Mouse (Mus musculus): ENCODE measurements around the gene Jchain. TPM values are rescaled to one million over a fixed set of nuclear protein-coding genes. Genes with fewer than 3 reads are reported as not detected.

Gene Jchain
- polyA plus RNA-seq (2011; ENCODE audit: insufficient read depth, insufficient read length, low read depth, missing spikeins) = not detected in 2 replicates

GRCm38 (mm10) chr5:88527657-88528056 lies at the start of gene Jchain:
Jchain (minus strand) TSS chr5:88527891.
- TF ChIP-seq CTCF (IDR thresholded peaks at IDR 0.05; ENCODE audit: low read depth, low read length) (no peak), POLR2A (IDR thresholded peaks at IDR 0.05; ENCODE audit: insufficient read depth, low read length) (no peak), EP300 (IDR thresholded peaks at IDR 0.05; ENCODE audit: insufficient read depth, low read depth, low read length) (no peak)
- Histone ChIP-seq H3K36me3 (ENCODE audit: control insufficient read depth, insufficient read depth, low read length, poor library complexity, severe bottlenecking) (no peaks in the 10 kb centered on the region), H3K4me3 (ENCODE audit: low read depth, low read length) (no peak within 1 kb of the TSS), H3K4me1 (ENCODE audit: control insufficient read depth, insufficient read depth, low read length) (no peaks in the 10 kb centered on the region), H3K27me3 (ENCODE audit: control insufficient read depth, insufficient read depth, low read length, poor library complexity, severe bottlenecking) (peaks cover 1% of the 10 kb centered on the region; the same call in 1 of the 2 replicates), H3K9me3 (replicated peaks; ENCODE audit: control insufficient read depth, insufficient read depth, low read length, poor library complexity, severe bottlenecking) (no peaks in the 10 kb centered on the region), H3K27ac (ENCODE audit: insufficient read depth, low read length) (no peak within 1 kb of the TSS), H3K9ac (ENCODE audit: low read depth, poor library complexity, severe bottlenecking) (no peak within 1 kb of the TSS)

- H3K27ac ChIP-seq (ENCODE audit: insufficient read depth, low read length) = 0 out of 2 replicates have a peak overlapping the region, but pooled peaks have one; percentile 28
- H3K36me3 ChIP-seq (ENCODE audit: control insufficient read depth, insufficient read depth, low read length, poor library complexity, severe bottlenecking) = no peaks in the 10 kb centered on the region
- no peaks in the 10 kb centered on the region; the same call in 1 of the 2 replicates for H3K27me3 ChIP-seq (ENCODE audit: control insufficient read depth, insufficient read depth, low read length, poor library complexity, severe bottlenecking)
- no peaks in the 10 kb centered on the region for H3K4me1 ChIP-seq (ENCODE audit: control insufficient read depth, insufficient read depth, low read length)
- TF ChIP-seq CTCF (IDR thresholded peaks at IDR 0.05; ENCODE audit: low read depth, low read length) (no peak), EP300 (IDR thresholded peaks at IDR 0.05; ENCODE audit: insufficient read depth, low read depth, low read length) (peak; percentile 68; the same call in 1 of the 2 replicates), POLR2A (IDR thresholded peaks at IDR 0.05; ENCODE audit: insufficient read depth, low read length) (no peak)
- no peak overlapping the region for H3K4me3 ChIP-seq (ENCODE audit: low read depth, low read length)
- H3K9me3 ChIP-seq (replicated peaks; ENCODE audit: control insufficient read depth, insufficient read depth, low read length, poor library complexity, severe bottlenecking) = no peaks in the 10 kb centered on the region
- no peak overlapping the region for H3K9ac ChIP-seq (ENCODE audit: low read depth, poor library complexity, severe bottlenecking)
Observed at GRCm38 (mm10) chr5:88575506-88576338, 48.0 kb upstream of the Jchain start.

- Histone ChIP-seq H3K4me1 (ENCODE audit: control insufficient read depth, insufficient read depth, low read length) (no peaks in the 10 kb centered on the region), H3K36me3 (ENCODE audit: control insufficient read depth, insufficient read depth, low read length, poor library complexity, severe bottlenecking) (no peaks in the 10 kb centered on the region), H3K9me3 (replicated peaks; ENCODE audit: control insufficient read depth, insufficient read depth, low read length, poor library complexity, severe bottlenecking) (no peaks in the 10 kb centered on the region), H3K9ac (ENCODE audit: low read depth, poor library complexity, severe bottlenecking) (no peak overlapping the region), H3K27me3 (ENCODE audit: control insufficient read depth, insufficient read depth, low read length, poor library complexity, severe bottlenecking) (no peaks in the 10 kb centered on the region; the same call in 1 of the 2 replicates), H3K27ac (ENCODE audit: insufficient read depth, low read length) (no peak overlapping the region), H3K4me3 (ENCODE audit: low read depth, low read length) (no peak overlapping the region)
- TF ChIP-seq EP300 (IDR thresholded peaks at IDR 0.05; ENCODE audit: insufficient read depth, low read depth, low read length) = no peak
- TF ChIP-seq CTCF (IDR thresholded peaks at IDR 0.05; ENCODE audit: low read depth, low read length) = no peak
- TF ChIP-seq POLR2A (IDR thresholded peaks at IDR 0.05; ENCODE audit: insufficient read depth, low read length) = no peak
Observed at GRCm38 (mm10) chr5:88574829-88575228, 47.1 kb upstream of the Jchain start.

GRCm38 (mm10) chr5:88569541-88569940 lies 41.9 kb upstream of the Jchain start:
- H3K36me3 ChIP-seq (ENCODE audit: control insufficient read depth, insufficient read depth, low read length, poor library complexity, severe bottlenecking) = no peaks in the 10 kb centered on the region
- H3K9ac ChIP-seq (ENCODE audit: low read depth, poor library complexity, severe bottlenecking) = no peak overlapping the region
- H3K27ac ChIP-seq (ENCODE audit: insufficient read depth, low read length) = no peak overlapping the region
- H3K9me3 ChIP-seq (replicated peaks; ENCODE audit: control insufficient read depth, insufficient read depth, low read length, poor library complexity, severe bottlenecking) = no peaks in the 10 kb centered on the region
- no peak overlapping the region for H3K4me3 ChIP-seq (ENCODE audit: low read depth, low read length)
- TF ChIP-seq EP300 (IDR thresholded peaks at IDR 0.05; ENCODE audit: insufficient read depth, low read depth, low read length) = no peak
- TF ChIP-seq POLR2A (IDR thresholded peaks at IDR 0.05; ENCODE audit: insufficient read depth, low read length) = no peak
- no peak for TF ChIP-seq CTCF (IDR thresholded peaks at IDR 0.05; ENCODE audit: low read depth, low read length)
- H3K4me1 ChIP-seq (ENCODE audit: control insufficient read depth, insufficient read depth, low read length) = no peaks in the 10 kb centered on the region
- H3K27me3 ChIP-seq (ENCODE audit: control insufficient read depth, insufficient read depth, low read length, poor library complexity, severe bottlenecking) = no peaks in the 10 kb centered on the region; the same call in 1 of the 2 replicates

- Histone ChIP-seq H3K36me3 (ENCODE audit: control insufficient read depth, insufficient read depth, low read length, poor library complexity, severe bottlenecking) (no peaks in the 10 kb centered on the region), H3K27ac (ENCODE audit: insufficient read depth, low read length) (no peak overlapping the region), H3K9me3 (replicated peaks; ENCODE audit: control insufficient read depth, insufficient read depth, low read length, poor library complexity, severe bottlenecking) (no peaks in the 10 kb centered on the region), H3K27me3 (ENCODE audit: control insufficient read depth, insufficient read depth, low read length, poor library complexity, severe bottlenecking) (no peaks in the 10 kb centered on the region), H3K4me3 (ENCODE audit: low read depth, low read length) (peak overlapping the region; percentile 91), H3K4me1 (ENCODE audit: control insufficient read depth, insufficient read depth, low read length) (no peaks in the 10 kb centered on the region), H3K9ac (ENCODE audit: low read depth, poor library complexity, severe bottlenecking) (peak overlapping the region; percentile 95)
- TF ChIP-seq POLR2A (IDR thresholded peaks at IDR 0.05; ENCODE audit: insufficient read depth, low read length) (no peak), CTCF (IDR thresholded peaks at IDR 0.05; ENCODE audit: low read depth, low read length) (no peak), EP300 (IDR thresholded peaks at IDR 0.05; ENCODE audit: insufficient read depth, low read depth, low read length) (no peak)
Observed at GRCm38 (mm10) chr5:88566034-88566841, 38.5 kb upstream of the Jchain start.

All from ES-Bruce4 (cell line).